Mouse (Mus musculus) embryonic facial prominence, embryonic 13.5 days (tissue): ENCODE measurements around the gene Atp5mpl. TPM values are rescaled to one million over a fixed set of nuclear protein-coding genes. Genes with fewer than 3 reads are reported as not detected.
"Not testable (repeated sequence)": the region's sequence is repeated elsewhere in the genome, so short reads cannot be mapped to it uniquely, and the experiment has no call there.

Experiments
- ATAC-seq: fragments of 200-750 bp; cut with Nextera tagmentation; 2 replicates; pipeline ENCODE4 v1.8.0; 2017; ENCODE audit warnings: low read depth; ENCODE audit not compliant: insufficient number of reproducible peaks, insufficient read depth, low FRiP score, low TSS enrichment
- H3K27ac ChIP-seq: fragments of 300-500 bp; sonication (generic); 2 replicates; pipeline ENCODE4 v1.5.1; 2015; ENCODE audit warnings: moderate library complexity, mild to moderate bottlenecking, inconsistent platforms
- H3K27me3 ChIP-seq: fragments of 300-500 bp; sonication (generic); 2 replicates; pipeline ENCODE4 v1.6.1; 2015; ENCODE audit warnings: mild to moderate bottlenecking, inconsistent platforms
- H3K36me3 ChIP-seq: fragments of 300-500 bp; sonication (generic); 2 replicates; pipeline ENCODE4 v1.6.1; 2015; ENCODE audit warnings: mild to moderate bottlenecking, inconsistent platforms
- H3K4me1 ChIP-seq: fragments of 300-500 bp; sonication (generic); 2 replicates; pipeline ENCODE4 v1.6.1; 2015; ENCODE audit warnings: inconsistent platforms
- H3K4me2 ChIP-seq: fragments of 300-500 bp; sonication (generic); 2 replicates; pipeline ENCODE4 v1.6.1; 2015; ENCODE audit warnings: moderate library complexity, mild to moderate bottlenecking, inconsistent platforms
- H3K4me3 ChIP-seq: fragments of 300-500 bp; sonication (generic); 2 replicates; pipeline ENCODE4 v1.5.1; 2015; ENCODE audit warnings: mild to moderate bottlenecking, inconsistent platforms
- H3K9ac ChIP-seq: fragments of 300-500 bp; sonication (generic); 2 replicates; pipeline ENCODE4 v1.6.1; 2015; ENCODE audit warnings: mild to moderate bottlenecking, inconsistent platforms
- H3K9me3 ChIP-seq: fragments of 300-500 bp; sonication (generic); 2 replicates; pipeline ENCODE4 v1.6.1; 2016; ENCODE audit warnings: inconsistent platforms
- WGBS: fragments of 180-500 bp; shearing (Covaris S2); methylation state at CpG from one replicate; pipeline ENCODE4 v1.1.7; 2015; ENCODE audit warnings: mixed read lengths; 5-methylcytosine and 5-hydroxymethylcytosine counted together
- polyA plus RNA-seq: library from polyadenylated mRNA; unstranded; fragments of >200 nt; fragmentation: Nextera tagmentation; extraction: Ambion mirVana; gene quantifications from 2 replicates; pipeline ENCODE4 v1.2.1, GENCODE M21; 2015

Gene Atp5mpl
- polyA plus RNA-seq, 1 experiment from 2014 or later, result 681 TPM

GRCm38 (mm10) chr12:111945765-111946655, 20.8 kb downstream of the Atp5mpl start:
- not testable (repeated sequence) for H3K4me2 ChIP-seq, H3K9ac ChIP-seq, H3K4me3 ChIP-seq, H3K27me3 ChIP-seq, H3K9me3 ChIP-seq, H3K36me3 ChIP-seq
- 70% methylated on average over 12 of the region's 15 CpGs for WGBS
- ATAC-seq, result peak; percentile 52
- Histone ChIP-seq H3K27ac (peak overlapping the region; percentile 77), H3K4me1 (peaks cover 14% of the 10 kb centered on the region)

- no peak overlapping the region for H3K4me3 ChIP-seq
- no peak for ATAC-seq
- no peaks in the 10 kb centered on the region for H3K27me3 ChIP-seq
- H3K9me3 ChIP-seq, result no peaks in the 10 kb centered on the region
- peaks cover 15% of the 10 kb centered on the region for H3K4me1 ChIP-seq
- H3K36me3 ChIP-seq, result no peaks in the 10 kb centered on the region
- 36% methylated on average over 8 of the region's 8 CpGs for WGBS
- peak overlapping the region; percentile 6; the same call in 1 of the 2 replicates for H3K9ac ChIP-seq
- no peak overlapping the region for H3K4me2 ChIP-seq
- H3K27ac ChIP-seq, result peak overlapping the region; percentile 77
Measured at GRCm38 (mm10) chr12:111945115-111945514, 21.7 kb downstream of the Atp5mpl start.

GRCm38 (mm10) chr12:111944065-111944987, 22.5 kb downstream of the Atp5mpl start:
- 0 out of 2 replicates have a peak overlapping the region, but pooled peaks have one; percentile 77 for H3K27ac ChIP-seq
- not testable (repeated sequence) for H3K9me3 ChIP-seq, H3K36me3 ChIP-seq, H3K9ac ChIP-seq, H3K4me3 ChIP-seq, H3K4me2 ChIP-seq, H3K27me3 ChIP-seq
- 67% methylated on average over 17 of the region's 20 CpGs for WGBS
- peak; percentile 57 for ATAC-seq
- H3K4me1 ChIP-seq, result peaks cover 20% of the 10 kb centered on the region

GRCm38 (mm10) chr12:111943421-111944064, 23.2 kb downstream of the Atp5mpl start:
- H3K4me3 ChIP-seq, result no peak overlapping the region
- peak overlapping the region; percentile 39; the same call in 1 of the 2 replicates for H3K27ac ChIP-seq
- ATAC-seq, result no peak
- WGBS, result 64% methylated on average over 10 of the region's 10 CpGs
- H3K27me3 ChIP-seq, result no peaks in the 10 kb centered on the region
- H3K9me3 ChIP-seq, result no peaks in the 10 kb centered on the region
- H3K9ac ChIP-seq, result no peak overlapping the region
- H3K4me2 ChIP-seq, result no peak overlapping the region
- H3K4me1 ChIP-seq, result peaks cover 28% of the 10 kb centered on the region
- H3K36me3 ChIP-seq, result no peaks in the 10 kb centered on the region

- ATAC-seq, result peak; percentile 69
- WGBS, result 19% methylated on average over 1 of the region's 1 CpGs
- Histone ChIP-seq H3K27me3 (no peaks in the 10 kb centered on the region), H3K9me3 (no peaks in the 10 kb centered on the region), H3K4me3 (no peak overlapping the region), H3K36me3 (no peaks in the 10 kb centered on the region), H3K9ac (0 out of 2 replicates have a peak overlapping the region, but pooled peaks have one; percentile 32), H3K4me1 (peaks cover 47% of the 10 kb centered on the region), H3K4me2 (peak overlapping the region; percentile 7; the same call in 1 of the 2 replicates), H3K27ac (peak overlapping the region; percentile 92)
Measured at GRCm38 (mm10) chr12:111938623-111939177, 28.1 kb downstream of the Atp5mpl start.

- Histone ChIP-seq H3K27me3 (no peaks in the 10 kb centered on the region), H3K4me3 (no peak overlapping the region), H3K9ac (peak overlapping the region; percentile 8; the same call in 1 of the 2 replicates), H3K27ac (peak overlapping the region; percentile 92), H3K36me3 (no peaks in the 10 kb centered on the region), H3K4me1 (peaks cover 58% of the 10 kb centered on the region), H3K9me3 (no peaks in the 10 kb centered on the region), H3K4me2 (peak overlapping the region; percentile 24)
- ATAC-seq, result peak; percentile 28; the same call in 1 of the 2 replicates
- WGBS, result 33% methylated on average over 24 of the region's 24 CpGs
Measured at GRCm38 (mm10) chr12:111936706-111937550, 29.8 kb downstream of the Atp5mpl start.

GRCm38 (mm10) chr12:111933971-111934370, 32.8 kb downstream of the Atp5mpl start:
- Histone ChIP-seq H3K4me2 (no peak overlapping the region), H3K36me3 (no peaks in the 10 kb centered on the region), H3K9ac (no peak overlapping the region), H3K27me3 (no peaks in the 10 kb centered on the region), H3K4me1 (peaks cover 51% of the 10 kb centered on the region), H3K27ac (no peak overlapping the region), H3K4me3 (no peak overlapping the region), H3K9me3 (no peaks in the 10 kb centered on the region)
- 62% methylated on average over 2 of the region's 2 CpGs for WGBS
- no peak for ATAC-seq

GRCm38 (mm10) chr12:111933032-111933704, 33.6 kb downstream of the Atp5mpl start:
- no peaks in the 10 kb centered on the region for H3K36me3 ChIP-seq
- no peak overlapping the region for H3K27ac ChIP-seq
- no peak overlapping the region for H3K4me3 ChIP-seq
- 60% methylated on average over 11 of the region's 11 CpGs for WGBS
- no peaks in the 10 kb centered on the region for H3K9me3 ChIP-seq
- no peak overlapping the region for H3K9ac ChIP-seq
- H3K4me1 ChIP-seq, result peaks cover 46% of the 10 kb centered on the region
- H3K27me3 ChIP-seq, result no peaks in the 10 kb centered on the region
- no peak overlapping the region for H3K4me2 ChIP-seq
- ATAC-seq, result no peak

GRCm38 (mm10) chr12:111932513-111932912, 34.3 kb downstream of the Atp5mpl start:
- Histone ChIP-seq H3K27me3 (no peaks in the 10 kb centered on the region), H3K4me2 (no peak overlapping the region), H3K9me3 (no peaks in the 10 kb centered on the region), H3K9ac (no peak overlapping the region), H3K4me1 (peaks cover 45% of the 10 kb centered on the region), H3K4me3 (no peak overlapping the region), H3K27ac (no peak overlapping the region), H3K36me3 (no peaks in the 10 kb centered on the region)
- WGBS, result 59% methylated on average over 3 of the region's 3 CpGs
- ATAC-seq, result no peak
